Mouse (Mus musculus) bone marrow macrophage, adult 2 months (primary cell): ENCODE measurements around the gene Reep6. TPM values are rescaled to one million over a fixed set of nuclear protein-coding genes. Genes with fewer than 3 reads are reported as not detected.
A peak's percentile ranks its signal among the peaks of the same experiment; 100 is the strongest.

ENCODE experiments used
- H3K27ac ChIP-seq: 2 replicates; pipeline ENCODE4 v1.5.1; 2012; ENCODE audit warnings: low read depth, low read length; ENCODE audit not compliant: insufficient read depth
- H3K4me1 ChIP-seq: 2 replicates; pipeline ENCODE4 v1.6.1; 2012; ENCODE audit warnings: low read length; ENCODE audit not compliant: control insufficient read depth, insufficient read depth
- H3K4me3 ChIP-seq: 2 replicates; pipeline ENCODE4 v1.5.1; 2012; ENCODE audit warnings: mild to moderate bottlenecking, low read length, moderate library complexity; ENCODE audit not compliant: insufficient read depth
- CTCF ChIP-seq: IDR thresholded peaks from 2 replicates; pipeline ENCODE4 v1.5.1; 2012; ENCODE audit warnings: low read depth, mild to moderate bottlenecking, low read length, moderate library complexity
- POLR2A ChIP-seq: IDR thresholded peaks from 2 replicates; pipeline ENCODE4 v1.6.1; 2012; ENCODE audit warnings: mild to moderate bottlenecking, low read depth, low read length, borderline replicate concordance
- polyA plus RNA-seq: library from polyadenylated mRNA; stranded (reverse); fragments of >200 nt; gene quantifications from 2 replicates; pipeline ENCODE4 v1.2.4, GENCODE M21; 2012; ENCODE audit not compliant: missing spikeins, insufficient read depth, insufficient read length

The Reep6 gene
- 1.5 TPM in 1 of 2 replicates, not detected in the other for polyA plus RNA-seq

DNA sequence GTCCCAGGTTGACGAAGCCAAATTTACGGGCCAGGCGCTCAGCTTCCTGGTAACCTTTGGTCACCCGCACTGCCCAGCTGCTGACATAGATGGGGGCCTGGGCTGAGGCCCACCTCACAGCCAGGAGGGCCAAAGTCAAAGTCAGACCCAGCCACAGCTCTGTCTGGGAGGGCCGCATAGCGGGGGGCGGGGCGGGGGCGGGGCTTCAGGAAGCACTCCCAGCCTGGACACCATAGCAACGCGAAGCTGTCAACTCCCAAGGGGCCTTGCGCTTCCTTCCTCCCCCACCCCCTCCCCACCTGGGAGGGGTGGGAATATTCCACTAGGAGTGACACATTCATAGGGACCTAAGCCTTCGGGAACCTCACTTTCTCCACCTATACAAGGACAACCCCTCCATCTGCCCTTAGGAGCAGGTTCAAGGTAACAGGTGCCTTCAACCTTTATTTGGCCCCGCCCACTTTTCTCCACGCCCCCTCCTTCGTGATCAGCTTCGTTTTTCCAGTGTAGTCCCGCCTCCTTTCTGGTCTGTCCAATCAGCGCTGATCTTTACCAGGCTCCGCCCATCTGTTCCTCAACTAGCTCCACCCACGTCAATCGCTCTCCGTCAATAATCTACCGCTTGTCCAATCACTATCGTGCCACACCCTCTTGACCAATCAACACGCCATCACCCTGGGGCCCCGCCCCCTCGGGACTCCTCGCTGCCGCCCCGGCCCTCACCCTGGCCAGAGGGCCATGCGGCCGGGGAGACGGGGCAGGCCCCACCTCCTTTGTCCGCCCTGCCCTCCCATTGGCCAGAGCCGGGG is at the start of gene Reep6, which contains the start of gene Pcsk4:
TSS of gene Reep6 (plus strand) at position 681 of the 809 bp plus-strand sequence.
TSS of gene Pcsk4 (minus strand) at position 226 of the 809 bp plus-strand sequence.
- Histone ChIP-seq H3K4me1 (peaks cover 5% of the 10 kb centered on the region; the same call in 1 of the 2 replicates), H3K4me3 (peak within 1 kb of the TSS; percentile 60), H3K27ac (no peak within 1 kb of the TSS)
- TF ChIP-seq CTCF: no peak
- TF ChIP-seq POLR2A: no peak

DNA sequence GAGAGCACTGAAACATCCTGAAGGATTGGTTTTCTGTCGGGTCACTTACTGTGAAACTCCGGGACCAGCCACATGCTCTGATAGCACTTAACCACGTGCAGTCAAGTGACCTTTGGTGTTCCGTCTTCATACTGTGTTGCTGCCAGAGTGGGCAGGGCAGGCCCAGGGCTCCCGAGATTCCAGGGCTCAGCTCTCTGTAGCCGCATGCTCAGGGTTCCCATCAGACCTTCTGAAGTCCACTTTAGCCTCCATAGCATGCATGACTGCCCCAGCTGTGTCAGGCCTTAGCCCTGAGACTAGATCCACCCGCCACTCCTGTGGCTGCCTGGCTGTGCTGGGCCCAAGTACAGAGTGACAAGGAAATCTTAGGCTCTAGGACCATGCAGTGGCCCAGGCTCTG is 48.4 kb upstream of the Reep6 start:
- TF ChIP-seq POLR2A (no peak), CTCF (no peak)
- no peak overlapping the region for H3K4me3 ChIP-seq
- H3K4me1 ChIP-seq: no peaks in the 10 kb centered on the region
- H3K27ac ChIP-seq: no peak overlapping the region

DNA sequence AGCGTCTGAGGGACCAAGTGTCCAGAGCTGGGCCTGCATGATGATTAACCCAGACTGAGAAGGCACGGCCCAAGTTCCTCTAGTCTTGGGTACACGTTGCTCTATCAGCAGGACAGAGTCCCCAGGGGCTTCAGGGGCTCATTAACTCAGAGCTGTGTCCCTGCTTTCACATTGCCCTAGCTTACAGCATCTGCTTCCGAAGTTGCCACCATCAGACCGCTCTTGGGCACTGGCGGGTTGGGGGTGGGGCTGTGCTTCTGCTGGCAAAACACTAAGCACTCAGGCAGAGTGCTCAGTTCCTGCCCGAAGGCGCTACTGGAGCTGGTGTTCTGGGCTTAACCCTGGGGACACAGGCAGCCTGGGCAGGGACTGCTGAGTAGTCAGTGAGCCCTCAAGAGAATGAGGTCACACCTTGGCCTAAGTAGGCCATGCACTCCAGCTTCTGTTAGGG is 47.8 kb upstream of the Reep6 start:
- no peaks in the 10 kb centered on the region for H3K4me1 ChIP-seq
- no peak overlapping the region for H3K4me3 ChIP-seq
- TF ChIP-seq CTCF (no peak), POLR2A (no peak)
- no peak overlapping the region for H3K27ac ChIP-seq

DNA sequence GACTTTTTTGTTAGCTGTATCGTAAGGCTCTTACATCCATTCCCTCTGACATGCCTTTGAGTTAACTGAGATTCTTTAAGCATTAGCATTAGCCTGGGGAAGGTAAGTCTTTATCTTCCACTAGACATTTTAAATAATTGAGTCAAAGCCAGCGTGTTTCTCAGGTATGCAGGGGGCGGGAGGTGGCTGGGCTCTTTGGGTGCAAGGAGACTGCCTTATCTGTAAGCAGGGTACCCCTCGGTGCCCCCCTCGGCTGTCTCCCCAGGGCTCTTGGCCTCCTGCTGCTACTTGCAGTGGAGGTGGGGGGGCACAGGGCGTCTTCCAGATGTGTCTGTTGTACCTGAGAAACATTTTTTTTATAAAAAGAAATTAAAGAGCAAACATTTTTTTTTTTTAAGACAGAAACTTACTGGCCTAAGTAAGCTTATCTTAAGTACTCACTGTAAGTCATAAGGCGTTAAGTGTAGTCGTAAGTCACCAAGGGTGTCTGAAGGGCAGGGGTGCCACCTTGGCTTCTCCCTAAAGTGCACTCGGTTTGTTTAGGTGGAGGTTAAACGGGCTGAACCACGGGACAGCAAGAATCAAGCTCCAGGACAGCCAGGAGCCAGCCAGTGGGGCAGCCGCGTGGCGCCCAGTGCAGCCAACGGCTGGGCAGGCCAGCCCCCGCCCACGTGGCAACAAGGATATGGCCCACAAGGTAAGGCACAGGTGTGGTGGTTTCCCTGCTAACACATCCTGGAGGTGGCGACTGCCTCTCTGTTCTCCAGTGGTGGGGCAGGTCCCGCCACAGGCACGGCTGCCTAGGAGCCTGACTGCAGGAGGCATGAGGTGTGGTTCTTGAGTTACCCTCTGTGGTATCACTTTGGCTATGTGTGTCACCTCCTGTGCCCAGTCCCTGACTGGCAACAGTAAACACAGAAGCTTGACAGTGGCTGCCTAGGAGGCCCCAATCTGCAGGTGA is 47.0 kb upstream of the Reep6 start:
- H3K4me3 ChIP-seq: no peak overlapping the region
- no peak overlapping the region for H3K27ac ChIP-seq
- TF ChIP-seq POLR2A (no peak), CTCF (no peak)
- no peaks in the 10 kb centered on the region for H3K4me1 ChIP-seq

DNA sequence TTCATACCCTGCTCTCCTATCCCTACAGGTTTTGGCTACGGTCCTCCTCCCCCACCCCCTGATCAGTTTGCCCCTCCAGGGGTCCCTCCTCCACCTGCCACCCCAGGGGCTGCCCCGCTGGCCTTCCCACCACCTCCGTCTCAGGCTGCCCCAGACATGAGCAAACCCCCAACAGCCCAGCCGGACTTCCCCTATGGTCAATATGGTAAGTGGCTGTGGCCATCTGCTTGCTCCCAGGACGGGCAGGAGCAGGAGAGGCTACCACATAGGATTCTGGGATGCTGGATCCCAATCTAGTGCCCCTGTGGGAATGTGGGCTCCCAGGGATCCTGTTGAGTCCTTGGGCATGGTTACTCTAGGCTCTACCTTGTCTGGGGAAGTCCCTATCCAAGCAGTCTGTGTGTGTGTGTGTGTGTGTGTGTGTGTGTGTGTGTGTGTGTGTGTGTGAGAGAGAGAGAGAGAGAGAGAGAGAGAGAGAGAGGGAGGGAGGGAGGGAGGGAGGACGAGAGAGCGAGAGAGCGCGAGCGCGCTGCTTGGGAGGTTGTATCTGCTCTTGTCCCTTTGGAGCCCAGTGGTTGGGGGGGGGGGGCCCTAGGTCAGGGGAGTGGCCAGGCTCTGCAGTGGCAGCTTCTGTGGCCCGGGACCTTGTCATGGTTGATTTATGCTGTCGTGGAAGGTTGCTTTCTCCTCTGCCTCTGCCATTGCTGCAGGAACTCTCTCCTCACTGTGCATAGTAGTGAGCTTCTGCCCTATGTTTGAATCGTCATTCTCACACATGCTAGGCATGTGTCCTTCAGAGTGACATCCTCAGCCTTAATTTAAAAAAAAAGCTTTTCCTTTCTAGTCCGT is 44.3 kb upstream of the Reep6 start:
- Histone ChIP-seq H3K27ac (no peak overlapping the region), H3K4me3 (no peak overlapping the region), H3K4me1 (no peaks in the 10 kb centered on the region)
- TF ChIP-seq POLR2A: no peak
- TF ChIP-seq CTCF: no peak

DNA sequence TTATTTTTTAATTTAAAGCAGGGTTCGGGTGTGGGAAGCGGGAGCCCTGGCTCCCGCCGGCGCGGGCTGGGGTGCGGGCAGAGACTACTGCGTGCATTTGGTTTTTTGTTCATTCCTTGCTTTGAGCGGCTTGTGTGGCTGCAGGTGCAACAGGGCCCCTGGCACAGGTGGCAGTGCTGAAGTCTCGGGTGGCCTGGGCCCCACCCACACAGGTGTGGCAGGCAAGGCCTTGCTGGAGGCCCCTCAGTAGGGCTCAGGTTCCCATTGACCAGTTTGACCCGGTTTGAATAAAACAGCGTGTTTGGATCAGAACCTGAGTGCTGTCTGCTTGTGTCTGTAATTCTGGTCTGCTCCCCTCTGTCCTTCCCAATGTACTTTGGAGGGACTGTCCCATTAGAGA is 41.7 kb upstream of the Reep6 start:
- Histone ChIP-seq H3K4me1 (no peaks in the 10 kb centered on the region), H3K4me3 (no peak overlapping the region)

DNA sequence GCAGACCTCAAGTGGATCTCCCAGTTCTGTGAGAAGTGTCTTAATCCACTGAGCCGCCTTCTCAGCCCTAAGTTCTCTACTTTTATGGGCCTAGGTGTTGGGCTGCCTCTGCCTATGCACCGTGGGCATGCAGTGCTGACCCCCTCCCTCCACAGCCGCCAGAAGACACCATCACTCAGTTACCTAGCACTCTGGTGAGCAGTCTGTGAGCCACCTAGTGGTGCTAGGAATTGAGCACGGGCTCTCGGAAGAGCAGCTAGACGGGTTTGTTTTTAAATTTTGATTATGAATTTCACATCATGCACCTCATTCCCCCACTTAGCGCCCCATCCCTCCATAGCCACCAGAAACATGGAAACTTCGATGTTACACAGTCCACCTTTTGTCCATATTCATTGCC is 41.1 kb upstream of the Reep6 start:
- H3K27ac ChIP-seq: no peak overlapping the region
- TF ChIP-seq POLR2A (no peak), CTCF (no peak)
- H3K4me3 ChIP-seq: no peak overlapping the region
- H3K4me1 ChIP-seq: no peaks in the 10 kb centered on the region

More for the DNA sequence above, 41.7 kb upstream of the Reep6 start:
- TF ChIP-seq POLR2A (no peak), CTCF (no peak)
- H3K27ac ChIP-seq: no peak overlapping the region

DNA sequence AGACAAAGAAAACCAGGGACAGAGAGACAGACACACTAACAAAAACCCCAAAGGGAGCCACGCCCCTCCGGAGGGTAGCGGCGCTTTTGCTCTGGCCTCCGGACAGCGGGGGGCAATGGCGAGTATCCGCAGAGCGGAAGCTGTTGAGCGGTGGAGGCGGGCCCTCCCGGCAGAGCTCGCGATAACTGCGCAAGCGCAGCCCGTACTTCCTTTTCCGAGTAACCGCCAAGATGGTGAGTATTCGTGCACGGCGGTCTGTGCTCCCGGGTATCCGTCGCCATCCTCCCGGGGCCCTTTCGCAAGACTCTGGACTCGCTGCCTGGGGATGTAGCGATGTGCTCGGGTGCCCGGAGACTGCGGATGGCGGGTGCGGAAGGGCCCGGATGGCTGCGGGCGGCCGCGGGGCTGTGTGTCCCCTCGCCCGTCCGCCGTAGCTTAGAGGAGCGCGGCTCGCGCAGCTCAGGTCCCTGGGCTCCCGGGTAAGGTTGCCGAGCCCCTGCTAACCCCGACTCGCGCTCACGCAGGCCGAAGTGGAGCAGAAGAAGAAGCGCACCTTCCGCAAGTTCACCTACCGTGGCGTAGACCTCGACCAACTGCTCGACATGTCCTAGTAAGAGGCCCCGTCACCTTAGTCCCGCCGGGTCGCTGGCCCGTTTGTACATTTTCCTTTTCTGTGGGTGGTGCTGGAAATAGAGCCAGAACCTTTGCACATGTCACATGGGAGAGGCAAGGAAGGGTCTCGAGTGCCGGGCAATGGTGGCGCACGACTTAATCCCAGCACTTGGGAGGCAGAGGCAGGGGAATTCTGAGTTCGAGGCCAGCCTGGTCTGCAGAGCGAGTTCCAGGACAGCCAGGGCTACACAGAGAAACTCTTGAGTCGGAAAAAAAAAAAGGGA is 37.3 kb upstream of the Reep6 start, which contains the start of gene Rps15:
TSS of gene Rps15 (plus strand) at position 203 of the 896 bp plus-strand sequence.
- Histone ChIP-seq H3K4me1 (peaks cover 3% of the 10 kb centered on the region; the same call in 1 of the 2 replicates), H3K27ac (peak within 1 kb of the TSS; percentile 67), H3K4me3 (peak within 1 kb of the TSS; percentile 93)
- TF ChIP-seq CTCF: no peak; the same call in 1 of the 2 replicates
- 0 out of 2 replicates have a peak, but pooled peaks have one; percentile 84 for TF ChIP-seq POLR2A
